Mouse (Mus musculus) lung, embryonic 15.5 days (tissue): ENCODE data around the gene Ssna1. TPM values are rescaled to one million over a fixed set of nuclear protein-coding genes. Genes with fewer than 3 reads are reported as not detected.

ENCODE experiments used
- ATAC-seq: fragments of 200-750 bp; cut with Nextera tagmentation; 2 replicates; pipeline ENCODE4 v1.8.0; 2017; ENCODE audit warnings: moderate number of reproducible peaks, borderline replicate concordance; ENCODE audit not compliant: low FRiP score, low TSS enrichment; ENCODE audit errors: extremely low read depth
- H3K27ac ChIP-seq: fragments of 300-500 bp; sonication (generic); 2 replicates; pipeline ENCODE4 v1.5.1; 2015; ENCODE audit warnings: moderate library complexity, mild to moderate bottlenecking, inconsistent platforms
- H3K27me3 ChIP-seq: fragments of 300-500 bp; sonication (generic); 2 replicates; pipeline ENCODE4 v1.6.1; 2015; ENCODE audit warnings: inconsistent platforms
- H3K36me3 ChIP-seq: fragments of 300-500 bp; sonication (generic); 2 replicates; pipeline ENCODE4 v1.6.1; 2015; ENCODE audit warnings: inconsistent platforms
- H3K4me1 ChIP-seq: fragments of 300-500 bp; sonication (generic); 2 replicates; pipeline ENCODE4 v1.6.1; 2015; ENCODE audit warnings: inconsistent platforms
- H3K4me2 ChIP-seq: fragments of 300-500 bp; sonication (generic); 2 replicates; pipeline ENCODE4 v1.6.1; 2015; ENCODE audit warnings: inconsistent platforms, mild to moderate bottlenecking, moderate library complexity
- H3K4me3 ChIP-seq: fragments of 300-500 bp; sonication (generic); 2 replicates; pipeline ENCODE4 v1.5.1; 2015; ENCODE audit warnings: mild to moderate bottlenecking, inconsistent platforms
- H3K9ac ChIP-seq: fragments of 300-500 bp; sonication (generic); 2 replicates; pipeline ENCODE4 v1.6.1; 2015; ENCODE audit warnings: inconsistent platforms
- H3K9me3 ChIP-seq: fragments of 300-500 bp; sonication (generic); 2 replicates; pipeline ENCODE4 v1.6.1; 2016; ENCODE audit warnings: inconsistent platforms
- WGBS: fragments of 180-500 bp; shearing (Covaris S2); methylation state at CpG from one replicate; pipeline ENCODE4 v1.1.7; 2015; 5-methylcytosine and 5-hydroxymethylcytosine counted together
- polyA plus RNA-seq: library from polyadenylated mRNA; unstranded; fragments of >200 nt; fragmentation: Nextera tagmentation; extraction: Ambion mirVana; gene quantifications from 2 replicates; pipeline ENCODE4 v1.2.1, GENCODE M21; 2015

Ssna1 gene
- polyA plus RNA-seq, 1 experiment from 2014 or later: 239 TPM

- WGBS: 68% methylated on average over 8 of the region's 8 CpGs
- peak overlapping the region; percentile 56 for H3K9ac ChIP-seq
Measured at GRCm38 (mm10) chr2:25225811-25226379, 46.3 kb downstream of the Ssna1 start.

GRCm38 (mm10) chr2:25224766-25225752, 47.2 kb downstream of the Ssna1 start:
- Histone ChIP-seq H3K4me2 (peak overlapping the region; percentile 50), H3K9me3 (no peaks in the 10 kb centered on the region), H3K27me3 (no peaks in the 10 kb centered on the region), H3K27ac (peak overlapping the region; percentile 99), H3K4me1 (peaks cover 33% of the 10 kb centered on the region), H3K9ac (peak overlapping the region; percentile 56), H3K4me3 (peak overlapping the region; percentile 98), H3K36me3 (peaks cover 7% of the 10 kb centered on the region)
- peak; percentile 95 for ATAC-seq
- 2% methylated on average over 40 of the region's 41 CpGs for WGBS

More at GRCm38 (mm10) chr2:25225811-25226379, 46.3 kb downstream of the Ssna1 start:
- Histone ChIP-seq H3K4me2 (peak overlapping the region; percentile 50), H3K9me3 (no peaks in the 10 kb centered on the region), H3K27me3 (no peaks in the 10 kb centered on the region), H3K27ac (peak overlapping the region; percentile 99), H3K4me3 (peak overlapping the region; percentile 55; the same call in 1 of the 2 replicates), H3K36me3 (peaks cover 7% of the 10 kb centered on the region), H3K4me1 (peaks cover 33% of the 10 kb centered on the region)
- ATAC-seq: no peak

DNA sequence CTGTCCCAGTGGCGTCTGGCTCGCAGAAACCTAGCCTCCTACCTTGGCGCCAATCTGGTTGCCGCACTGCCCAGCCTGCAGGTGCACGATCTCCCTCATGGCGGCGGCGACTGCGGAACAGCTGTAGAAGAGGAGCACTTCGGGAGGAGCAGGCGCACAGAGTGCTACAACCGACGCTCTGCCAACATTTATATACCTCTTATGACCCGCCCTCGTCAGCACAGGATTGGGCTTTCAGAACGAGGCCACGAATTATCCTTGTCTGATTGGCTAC, 47.8 kb downstream of the Ssna1 start, which contains the start of gene Tubb4b:
TSS of gene Tubb4b (minus strand) at position 211 of the 274 bp plus-strand sequence.
- WGBS: 0% methylated on average over 17 of the region's 17 CpGs
- peak within 1 kb of the TSS; percentile 98 for H3K4me3 ChIP-seq
- H3K27ac ChIP-seq: peak within 1 kb of the TSS; percentile 99
- H3K4me2 ChIP-seq: peak within 1 kb of the TSS; percentile 76
- H3K9me3 ChIP-seq: no peaks in the 10 kb centered on the region
- H3K36me3 ChIP-seq: peaks cover 7% of the 10 kb centered on the region
- peak within 1 kb of the TSS; percentile 95 for H3K9ac ChIP-seq
- ATAC-seq: no peak
- H3K4me1 ChIP-seq: peaks cover 33% of the 10 kb centered on the region
- no peaks in the 10 kb centered on the region for H3K27me3 ChIP-seq

DNA sequence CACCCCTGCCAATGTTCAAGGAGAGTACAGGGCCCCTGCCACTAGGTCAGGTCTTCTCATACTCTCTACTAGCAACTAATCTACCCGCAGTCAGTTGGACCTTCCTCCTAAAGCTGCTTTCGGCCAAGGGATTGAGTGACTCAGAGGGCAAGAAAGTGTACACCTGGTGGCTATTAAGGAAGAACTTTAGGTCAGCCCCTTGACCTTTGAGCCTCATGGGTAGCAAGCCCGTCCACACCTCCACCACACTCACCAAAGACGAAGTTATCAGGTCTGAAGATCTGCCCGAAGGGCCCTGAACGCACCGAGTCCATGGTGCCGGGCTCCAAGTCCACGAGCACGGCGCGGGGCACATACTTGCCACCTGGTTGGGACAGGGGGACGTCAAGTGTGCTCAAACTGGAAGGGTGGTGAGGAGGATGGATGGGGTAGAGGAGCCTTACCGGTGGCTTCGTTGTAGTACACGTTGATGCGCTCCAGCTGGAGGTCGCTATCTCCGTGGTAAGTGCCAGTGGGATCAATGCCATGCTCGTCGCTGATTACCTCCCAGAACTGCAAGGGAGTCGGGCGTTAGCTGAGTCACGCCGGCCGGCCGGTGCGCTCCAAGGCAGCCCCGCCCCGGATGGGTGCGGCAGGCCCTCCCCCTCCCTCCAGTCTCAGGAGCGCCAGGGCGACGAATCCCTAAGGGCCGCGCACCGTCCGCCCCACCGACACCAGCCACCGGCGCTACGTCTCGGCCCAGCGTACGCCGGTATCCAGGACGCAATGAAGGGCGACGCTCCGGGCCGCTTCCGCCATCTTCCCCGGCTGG, 48.4 kb downstream of the Ssna1 start:
- Histone ChIP-seq H3K36me3 (peaks cover 7% of the 10 kb centered on the region), H3K9ac (peak overlapping the region; percentile 95), H3K4me1 (peaks cover 32% of the 10 kb centered on the region), H3K4me2 (peak overlapping the region; percentile 76), H3K9me3 (no peaks in the 10 kb centered on the region), H3K4me3 (peak overlapping the region; percentile 98), H3K27me3 (no peaks in the 10 kb centered on the region), H3K27ac (peak overlapping the region; percentile 99)
- ATAC-seq: peak; percentile 41
- under 1% methylated on average over 53 of the region's 53 CpGs for WGBS

GRCm38 (mm10) chr2:25221331-25221772, 50.9 kb downstream of the Ssna1 start:
- Histone ChIP-seq H3K27ac (no peak overlapping the region), H3K4me2 (no peak overlapping the region), H3K9me3 (no peaks in the 10 kb centered on the region), H3K27me3 (no peaks in the 10 kb centered on the region), H3K4me1 (peaks cover 22% of the 10 kb centered on the region), H3K4me3 (no peak overlapping the region), H3K9ac (no peak overlapping the region), H3K36me3 (peaks cover 7% of the 10 kb centered on the region)
- WGBS: 71% methylated on average over 5 of the region's 5 CpGs
- ATAC-seq: no peak

Other genes with a start within 250 kb of the Ssna1 start
- 67.3 and 71.1 TPM in 2 replicates for gene Nsmf, start 218.1 kb downstream of the Ssna1 start, polyA plus RNA-seq
- 0.31 and 0.52 TPM in 2 replicates for gene Entpd8, start 192.1 kb downstream of the Ssna1 start, polyA plus RNA-seq
- 1.0 and 1.1 TPM in 2 replicates for gene Noxa1, start 177.3 kb downstream of the Ssna1 start, polyA plus RNA-seq
- 15.7 and 16.0 TPM in 2 replicates for gene Nrarp, start 91.7 kb downstream of the Ssna1 start, polyA plus RNA-seq
- 8.8 and 11.7 TPM in 2 replicates for gene Tor4a, start 75.6 kb downstream of the Ssna1 start, polyA plus RNA-seq
- 121 and 122 TPM in 2 replicates for gene Nelfb, start 60.9 kb downstream of the Ssna1 start, polyA plus RNA-seq
- gene Stpg3, start 57.8 kb downstream of the Ssna1 start, polyA plus RNA-seq: not detected in 2 replicates
- 0.69 and 1.4 TPM in 2 replicates for gene Fam166a, start 53.7 kb downstream of the Ssna1 start, polyA plus RNA-seq
- 704 and 709 TPM in 2 replicates for gene Tubb4b, start 47.7 kb downstream of the Ssna1 start, polyA plus RNA-seq
- not detected in 2 replicates for gene Slc34a3, start 38.1 kb downstream of the Ssna1 start, polyA plus RNA-seq
- gene Rnf224, start 35.7 kb downstream of the Ssna1 start, polyA plus RNA-seq: not detected in 2 replicates
- gene Rnf208, start 30.2 kb downstream of the Ssna1 start, polyA plus RNA-seq: 8.9 and 9.9 TPM in 2 replicates
- 0.19 and 0.35 TPM in 2 replicates for gene Cysrt1, start 30.0 kb downstream of the Ssna1 start, polyA plus RNA-seq
- 3.5 and 5.0 TPM in 2 replicates for gene AL732309.1, start 25.6 kb downstream of the Ssna1 start, polyA plus RNA-seq
- gene Tmem203, start 17.0 kb downstream of the Ssna1 start, polyA plus RNA-seq: 24.4 and 24.5 TPM in 2 replicates
- gene Tprn, start 9.8 kb downstream of the Ssna1 start, polyA plus RNA-seq: 6.7 and 8.7 TPM in 2 replicates
- gene Anapc2, start within 50 bp of the Ssna1 start, polyA plus RNA-seq: 132 and 136 TPM in 2 replicates
- not detected in 2 replicates for gene Tmem210, start 15.7 kb upstream of the Ssna1 start, polyA plus RNA-seq
- gene Lrrc26, start 17.5 kb upstream of the Ssna1 start, polyA plus RNA-seq: 3.4 and 4.5 TPM in 2 replicates
- 0.45 and 0.48 TPM in 2 replicates for gene Grin1, start 46.7 kb upstream of the Ssna1 start, polyA plus RNA-seq
- gene Man1b1, start 59.9 kb upstream of the Ssna1 start, polyA plus RNA-seq: 48.8 and 52.0 TPM in 2 replicates
- 14.5 and 14.9 TPM in 2 replicates for gene Dpp7, start 83.9 kb upstream of the Ssna1 start, polyA plus RNA-seq
- gene Uap1l1, start 93.2 kb upstream of the Ssna1 start, polyA plus RNA-seq: 16.4 and 20.5 TPM in 2 replicates
- 42.2 and 45.2 TPM in 2 replicates for gene Sapcd2, start 99.9 kb upstream of the Ssna1 start, polyA plus RNA-seq
- gene Entpd2, start 123.4 kb upstream of the Ssna1 start, polyA plus RNA-seq: 2.1 and 3.6 TPM in 2 replicates
- gene Npdc1, start 126.9 kb upstream of the Ssna1 start, polyA plus RNA-seq: 27.5 and 28.7 TPM in 2 replicates
- gene Fut7, start 150.8 kb upstream of the Ssna1 start, polyA plus RNA-seq: 0.11 TPM in 1 of 2 replicates, not detected in the other
- 4.5 and 4.8 TPM in 2 replicates for gene Abca2, start 156.3 kb upstream of the Ssna1 start, polyA plus RNA-seq
- 77.9 and 90.3 TPM in 2 replicates for gene Clic3, start 184.4 kb upstream of the Ssna1 start, polyA plus RNA-seq
- 31.5 and 37.0 TPM in 2 replicates for gene Paxx, start 188.7 kb upstream of the Ssna1 start, polyA plus RNA-seq
- 10.2 and 24.3 TPM in 2 replicates for gene Ptgds, start 197.6 kb upstream of the Ssna1 start, polyA plus RNA-seq
- not detected in 2 replicates for gene Lcn12, start 221.5 kb upstream of the Ssna1 start, polyA plus RNA-seq
- gene Fbxw5, start 228.3 kb upstream of the Ssna1 start, polyA plus RNA-seq: 72.8 and 76.2 TPM in 2 replicates
- gene C8g, start 229.3 kb upstream of the Ssna1 start, polyA plus RNA-seq: 5.8 and 6.6 TPM in 2 replicates